Mouse (Mus musculus): ENCODE data around the gene Irak1. TPM values are rescaled to one million over a fixed set of nuclear protein-coding genes. Genes with fewer than 3 reads are reported as not detected.
A peak's percentile ranks its signal among the peaks of the same experiment; 100 is the strongest.

Irak1 gene
- polyA plus RNA-seq, 1 experiment from 2014 or later: 70.0 TPM

DNA sequence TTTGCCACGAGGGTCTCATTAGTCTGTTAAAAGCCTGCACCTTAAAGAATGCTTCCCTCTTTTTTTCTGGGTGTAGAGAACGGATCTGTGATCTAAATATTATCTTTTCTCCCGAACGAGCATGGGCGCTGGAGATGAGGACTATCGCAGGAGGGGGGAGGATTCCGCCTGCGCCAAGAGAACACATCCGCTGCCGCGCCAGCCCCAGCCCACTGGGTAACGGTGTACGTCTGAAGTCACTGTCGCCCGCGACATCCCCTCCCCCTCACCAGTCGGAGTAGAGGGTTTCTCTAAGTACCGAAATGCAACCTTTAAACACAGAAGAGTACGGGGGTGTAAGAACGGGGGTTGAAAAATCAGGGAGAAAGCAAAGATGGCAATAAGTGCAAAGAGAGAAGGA is 58.4 kb downstream of the Irak1 start:
- DNase-seq: peak; percentile 65
- Histone ChIP-seq H3K9ac (peak overlapping the region; percentile 79), H3K4me3 (ENCODE audit: low read depth, low read length) (peak overlapping the region; percentile 69), H3K4me1 (ENCODE audit: insufficient read depth) (no peaks in the 10 kb centered on the region; the same call in 1 of the 2 replicates), H3K9me3 (ENCODE audit: low read depth, low read length) (no peaks in the 10 kb centered on the region), H3K36me3 (ENCODE audit: insufficient read depth) (peaks cover 20% of the 10 kb centered on the region; the same call in 1 of the 2 replicates), H3K27me3 (ENCODE audit: insufficient read depth, low read length) (no peaks in the 10 kb centered on the region), H3K4me2 (peak overlapping the region; percentile 73), H3K27ac (ENCODE audit: low read depth) (peak overlapping the region; percentile 99)
- no peak for TF ChIP-seq CTCF (IDR thresholded peaks at IDR 0.05; ENCODE audit: low read depth)
- no peak for ATAC-seq (ENCODE audit: insufficient read depth)
- WGBS: 6% methylated on average over 20 of the region's 20 CpGs

DNA sequence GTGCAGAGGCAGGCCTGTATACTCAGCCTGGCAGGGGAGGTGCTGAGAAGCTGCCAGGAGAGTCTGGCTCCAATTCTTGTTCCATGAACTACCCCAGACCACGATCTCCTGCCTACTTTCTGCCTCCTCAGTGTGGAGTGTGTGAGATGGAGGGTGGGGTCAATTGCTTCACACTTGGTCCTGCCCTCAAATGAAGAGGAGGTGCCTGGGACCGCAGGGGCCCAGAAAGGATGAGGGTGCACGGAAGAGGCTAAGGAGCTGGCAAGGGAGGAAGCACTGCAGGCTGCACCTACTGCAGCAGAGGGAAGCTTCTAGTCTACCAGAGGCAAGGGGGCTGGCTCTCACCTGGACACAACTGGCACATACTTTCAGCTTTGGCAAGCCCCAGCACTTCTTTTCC is 59.4 kb downstream of the Irak1 start:
- ATAC-seq (ENCODE audit: insufficient read depth) (no peak), DNase-seq (peak; percentile 4)
- Histone ChIP-seq H3K27ac (ENCODE audit: low read depth) (no peak overlapping the region), H3K4me2 (peak overlapping the region; percentile 73), H3K27me3 (ENCODE audit: insufficient read depth, low read length) (no peaks in the 10 kb centered on the region), H3K9me3 (ENCODE audit: low read depth, low read length) (no peaks in the 10 kb centered on the region), H3K9ac (peak overlapping the region; percentile 79), H3K4me3 (ENCODE audit: low read depth, low read length) (peak overlapping the region; percentile 69), H3K36me3 (ENCODE audit: insufficient read depth) (peaks cover 30% of the 10 kb centered on the region; the same call in 1 of the 2 replicates), H3K4me1 (ENCODE audit: insufficient read depth) (no peaks in the 10 kb centered on the region; the same call in 1 of the 2 replicates)
- 16% methylated on average over 3 of the region's 3 CpGs for WGBS
- no peak for TF ChIP-seq CTCF (IDR thresholded peaks at IDR 0.05; ENCODE audit: low read depth)

MicroRNAs encoded within 50 kb of the gene (microRNA counts, 519-probe panel; counts per million panel counts)
- 30.5 counts per million for microRNA mmu-miR-718

Small RNAs within 50 kb of the gene (microRNA-seq; reads per million reads assigned to microRNA genes)
- gene Mir5132 (ENCODE audit: borderline number of aligned reads) (1.9 reads per million), gene Mir718 (ENCODE audit: borderline number of aligned reads) (not detected)

Other genes starting within 250 kb of the Irak1 start
- gene Srpk3, start 249.5 kb downstream of the Irak1 start, polyA plus RNA-seq (2014; fragmentation: Nextera tagmentation; extraction: Ambion mirVana): 1.2 and 2.1 TPM in 2 replicates
- gene Idh3g, start 237.0 kb downstream of the Irak1 start, polyA plus RNA-seq (2014; fragmentation: Nextera tagmentation; extraction: Ambion mirVana): 210 and 219 TPM in 2 replicates
- 187 and 199 TPM in 2 replicates for gene Ssr4, start 236.9 kb downstream of the Irak1 start, polyA plus RNA-seq (2014; fragmentation: Nextera tagmentation; extraction: Ambion mirVana)
- gene Pdzd4, start 198.9 kb downstream of the Irak1 start, polyA plus RNA-seq (2014; fragmentation: Nextera tagmentation; extraction: Ambion mirVana): 0.99 and 1.3 TPM in 2 replicates
- gene Avpr2, start 131.8 kb downstream of the Irak1 start, polyA plus RNA-seq (2014; fragmentation: Nextera tagmentation; extraction: Ambion mirVana): not detected in 2 replicates
- gene L1cam, start 127.8 kb downstream of the Irak1 start, polyA plus RNA-seq (2014; fragmentation: Nextera tagmentation; extraction: Ambion mirVana): 1.5 and 2.8 TPM in 2 replicates
- 2.6 TPM in 2 replicates for gene Arhgap4, start 102.0 kb downstream of the Irak1 start, polyA plus RNA-seq (2014; fragmentation: Nextera tagmentation; extraction: Ambion mirVana)
- gene Naa10, start 102.0 kb downstream of the Irak1 start, polyA plus RNA-seq (2014; fragmentation: Nextera tagmentation; extraction: Ambion mirVana): 137 and 146 TPM in 2 replicates
- 28.9 and 33.6 TPM in 2 replicates for gene Renbp, start 93.1 kb downstream of the Irak1 start, polyA plus RNA-seq (2014; fragmentation: Nextera tagmentation; extraction: Ambion mirVana)
- 73.6 and 81.3 TPM in 2 replicates for gene Hcfc1, start 57.6 kb downstream of the Irak1 start, polyA plus RNA-seq (2014; fragmentation: Nextera tagmentation; extraction: Ambion mirVana)
- gene Opn1mw, start 103.5 kb upstream of the Irak1 start, polyA plus RNA-seq (2014; fragmentation: Nextera tagmentation; extraction: Ambion mirVana): not detected in 2 replicates
- 11.6 and 11.9 TPM in 2 replicates for gene Mecp2, start 111.4 kb upstream of the Irak1 start, polyA plus RNA-seq (2014; fragmentation: Nextera tagmentation; extraction: Ambion mirVana)
- not detected in 2 replicates for gene Tex28, start 143.9 kb upstream of the Irak1 start, polyA plus RNA-seq (2014; fragmentation: Nextera tagmentation; extraction: Ambion mirVana)
- gene Tktl1, start 153.3 kb upstream of the Irak1 start, polyA plus RNA-seq (2014; fragmentation: Nextera tagmentation; extraction: Ambion mirVana): not detected in 2 replicates
- gene Flna, start 225.9 kb upstream of the Irak1 start, polyA plus RNA-seq (2014; fragmentation: Nextera tagmentation; extraction: Ambion mirVana): 474 and 504 TPM in 2 replicates
- 29.1 and 29.3 TPM in 2 replicates for gene Emd, start 230.8 kb upstream of the Irak1 start, polyA plus RNA-seq (2014; fragmentation: Nextera tagmentation; extraction: Ambion mirVana)
- gene Rpl10, start 246.9 kb upstream of the Irak1 start, polyA plus RNA-seq (2014; fragmentation: Nextera tagmentation; extraction: Ambion mirVana): 989 and 995 TPM in 2 replicates

Data from lung, embryonic 14.5 days (tissue).